Mouse (Mus musculus): ENCODE results near the gene Gria3. TPM values are rescaled to one million over a fixed set of nuclear protein-coding genes. Genes with fewer than 3 reads are reported as not detected.

The Gria3 gene
- polyA plus RNA-seq, 1 experiment = 0.75 TPM

GRCm38 (mm10) chrX:41535886-41536285, 135.2 kb downstream of the Gria3 start:
- Histone ChIP-seq H3K4me1 (ENCODE audit: control insufficient read depth, insufficient read depth, insufficient read length) (no peaks in the 10 kb centered on the region), H3K27me3 (ENCODE audit: control insufficient read depth, insufficient read depth, low read length) (no peaks in the 10 kb centered on the region), H3K4me3 (ENCODE audit: extremely low read depth, insufficient read depth, insufficient read length) (no peak overlapping the region), H3K27ac (ENCODE audit: insufficient read depth, low read length) (no peak overlapping the region), H3K36me3 (ENCODE audit: control insufficient read depth, insufficient read depth, low read length) (no peaks in the 10 kb centered on the region)
- TF ChIP-seq POLR2A (IDR thresholded peaks at IDR 0.05; ENCODE audit: low read depth, low read length) (no peak), CTCF (IDR thresholded peaks at IDR 0.05; ENCODE audit: extremely low read depth, insufficient read depth, insufficient read length, insufficient replicate concordance) (no peak)
- DNase-seq (ENCODE audit: low read depth in 1 of 2, low spot score in 2 of 2) = no peak
- 82% methylated on average over 2 of the region's 2 CpGs for WGBS

DNA sequence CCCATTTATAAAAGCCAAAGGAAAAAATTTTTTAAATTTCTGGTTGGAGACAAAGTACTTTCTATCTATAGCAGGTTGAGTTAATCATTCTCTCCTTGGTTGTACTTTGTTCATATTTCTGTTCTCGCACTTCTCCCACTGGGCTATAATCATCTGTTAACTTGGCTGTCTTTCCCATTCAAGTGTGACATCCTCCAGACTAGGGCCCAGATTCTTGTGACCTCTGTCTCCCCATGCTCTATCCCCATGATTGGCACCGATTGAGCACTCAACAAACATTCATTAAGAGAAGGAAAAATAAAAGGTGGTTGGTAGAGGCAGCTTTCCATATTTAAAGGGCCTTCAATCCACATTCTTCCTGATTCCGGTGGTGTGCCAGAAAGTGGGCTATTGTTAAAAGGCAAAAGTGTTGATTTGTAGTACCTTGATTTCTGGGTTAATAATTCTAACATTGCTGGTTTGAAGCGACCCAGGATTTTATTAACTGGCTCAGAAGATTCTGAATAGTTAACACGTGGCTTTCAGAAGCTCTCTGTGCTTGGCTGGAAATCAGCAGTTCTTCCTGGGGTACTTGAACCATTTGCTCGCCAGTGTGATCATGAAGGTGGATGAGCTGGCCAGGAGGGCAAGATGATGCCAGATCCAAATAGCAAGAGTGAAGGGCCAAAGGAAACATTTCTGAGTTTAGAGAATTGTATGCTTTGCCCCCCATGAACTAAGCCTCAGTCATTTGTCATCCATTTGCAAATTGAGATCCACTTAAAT, 161.8 kb downstream of the Gria3 start:
- TF ChIP-seq CTCF (IDR thresholded peaks at IDR 0.05; ENCODE audit: extremely low read depth, insufficient read depth, insufficient read length, insufficient replicate concordance) (no peak), POLR2A (IDR thresholded peaks at IDR 0.05; ENCODE audit: low read depth, low read length) (no peak)
- Histone ChIP-seq H3K4me3 (ENCODE audit: extremely low read depth, insufficient read depth, insufficient read length) (no peak overlapping the region), H3K27me3 (ENCODE audit: control insufficient read depth, insufficient read depth, low read length) (no peaks in the 10 kb centered on the region), H3K27ac (ENCODE audit: insufficient read depth, low read length) (no peak overlapping the region), H3K36me3 (ENCODE audit: control insufficient read depth, insufficient read depth, low read length) (no peaks in the 10 kb centered on the region), H3K4me1 (ENCODE audit: control insufficient read depth, insufficient read depth, insufficient read length) (no peaks in the 10 kb centered on the region)
- WGBS = 80% methylated on average over 6 of the region's 6 CpGs
- DNase-seq (ENCODE audit: low read depth in 1 of 2, low spot score in 2 of 2) = no peak

DNA sequence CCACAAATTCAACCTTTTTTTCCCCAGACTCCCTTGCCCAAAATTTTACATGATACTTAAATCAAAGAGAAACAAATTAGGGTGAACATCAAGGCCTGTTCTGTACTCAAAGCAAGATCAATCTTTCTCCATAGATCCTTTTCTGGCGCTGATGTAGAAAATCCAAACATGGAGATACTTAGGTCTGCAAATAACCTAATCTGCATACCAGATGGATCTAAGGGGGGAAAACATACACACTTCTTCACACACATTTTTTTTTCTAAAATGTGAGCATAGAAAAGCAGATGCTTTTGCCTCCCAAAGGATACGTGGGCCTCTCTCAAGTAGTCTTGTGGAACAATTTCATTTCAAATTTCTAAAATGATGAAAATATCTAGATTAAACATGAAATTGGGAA, 164.2 kb downstream of the Gria3 start:
- H3K4me1 ChIP-seq (ENCODE audit: control insufficient read depth, insufficient read depth, insufficient read length) = no peaks in the 10 kb centered on the region
- no peaks in the 10 kb centered on the region for H3K36me3 ChIP-seq (ENCODE audit: control insufficient read depth, insufficient read depth, low read length)
- no peak overlapping the region for H3K4me3 ChIP-seq (ENCODE audit: extremely low read depth, insufficient read depth, insufficient read length)
- H3K27me3 ChIP-seq (ENCODE audit: control insufficient read depth, insufficient read depth, low read length) = no peaks in the 10 kb centered on the region
- DNase-seq (ENCODE audit: low read depth in 1 of 2, low spot score in 2 of 2) = no peak
- 84% methylated on average over 2 of the region's 2 CpGs for WGBS
- TF ChIP-seq CTCF (IDR thresholded peaks at IDR 0.05; ENCODE audit: extremely low read depth, insufficient read depth, insufficient read length, insufficient replicate concordance) = no peak
- no peak for TF ChIP-seq POLR2A (IDR thresholded peaks at IDR 0.05; ENCODE audit: low read depth, low read length)
- H3K27ac ChIP-seq (ENCODE audit: insufficient read depth, low read length) = no peak overlapping the region

DNA sequence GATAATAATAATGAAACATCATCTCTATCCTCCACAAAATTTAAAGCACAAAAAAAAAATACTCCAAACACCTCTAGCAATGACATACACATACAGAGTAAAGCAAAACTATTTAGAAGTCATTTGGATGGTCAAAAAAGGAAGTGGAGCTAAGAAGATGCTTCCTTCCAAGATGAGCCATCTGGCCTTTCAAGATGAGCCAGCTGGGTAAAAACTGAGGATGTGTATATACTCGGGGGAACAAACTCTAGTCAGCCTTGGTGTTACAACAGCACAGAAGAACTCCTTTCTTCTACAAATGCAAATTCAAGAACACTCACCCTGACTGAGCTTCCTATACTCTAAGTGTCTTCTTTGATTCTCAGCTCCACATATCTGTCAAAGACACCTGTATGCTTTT, 172.4 kb downstream of the Gria3 start:
- no peak for TF ChIP-seq CTCF (IDR thresholded peaks at IDR 0.05; ENCODE audit: extremely low read depth, insufficient read depth, insufficient read length, insufficient replicate concordance)
- Histone ChIP-seq H3K27ac (ENCODE audit: insufficient read depth, low read length) (no peak overlapping the region), H3K4me1 (ENCODE audit: control insufficient read depth, insufficient read depth, insufficient read length) (no peaks in the 10 kb centered on the region; the same call in 1 of the 2 replicates), H3K36me3 (ENCODE audit: control insufficient read depth, insufficient read depth, low read length) (no peaks in the 10 kb centered on the region), H3K4me3 (ENCODE audit: extremely low read depth, insufficient read depth, insufficient read length) (no peak overlapping the region), H3K27me3 (ENCODE audit: control insufficient read depth, insufficient read depth, low read length) (no peaks in the 10 kb centered on the region)
- DNase-seq (ENCODE audit: low read depth in 1 of 2, low spot score in 2 of 2) = no peak
- WGBS = 46% methylated on average over 1 of the region's 1 CpGs

GRCm38 (mm10) chrX:41578797-41579196, 178.1 kb downstream of the Gria3 start:
- no peak overlapping the region for H3K27ac ChIP-seq (ENCODE audit: insufficient read depth, low read length)
- no peaks in the 10 kb centered on the region for H3K36me3 ChIP-seq (ENCODE audit: control insufficient read depth, insufficient read depth, low read length)
- no peak overlapping the region for H3K4me3 ChIP-seq (ENCODE audit: extremely low read depth, insufficient read depth, insufficient read length)
- 78% methylated on average over 5 of the region's 5 CpGs for WGBS
- no peaks in the 10 kb centered on the region for H3K27me3 ChIP-seq (ENCODE audit: control insufficient read depth, insufficient read depth, low read length)
- TF ChIP-seq CTCF (IDR thresholded peaks at IDR 0.05; ENCODE audit: extremely low read depth, insufficient read depth, insufficient read length, insufficient replicate concordance) = no peak
- no peak for TF ChIP-seq POLR2A (IDR thresholded peaks at IDR 0.05; ENCODE audit: low read depth, low read length)
- no peak for DNase-seq (ENCODE audit: low read depth in 1 of 2, low spot score in 2 of 2)
- H3K4me1 ChIP-seq (ENCODE audit: control insufficient read depth, insufficient read depth, insufficient read length) = no peaks in the 10 kb centered on the region; the same call in 1 of the 2 replicates

DNA sequence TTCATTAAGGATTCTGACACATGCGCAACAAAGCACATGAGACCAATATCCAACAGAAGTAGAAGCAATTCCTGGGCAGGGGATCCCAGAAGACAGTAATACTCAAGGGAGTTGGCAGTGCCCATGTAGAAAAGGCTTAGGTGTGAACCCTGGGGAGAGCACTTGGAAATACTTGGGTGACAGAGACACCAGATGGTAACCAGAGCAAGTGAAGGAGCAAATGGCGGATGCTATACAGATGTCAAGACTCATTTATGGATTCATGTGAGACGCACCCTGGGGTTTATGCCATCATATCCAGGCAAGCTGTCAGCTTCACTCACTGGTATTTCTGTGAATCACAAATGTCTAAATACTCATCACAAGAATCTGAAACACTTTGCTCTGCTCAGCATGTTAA, 187.0 kb downstream of the Gria3 start:
- H3K4me1 ChIP-seq (ENCODE audit: control insufficient read depth, insufficient read depth, insufficient read length) = no peaks in the 10 kb centered on the region
- H3K36me3 ChIP-seq (ENCODE audit: control insufficient read depth, insufficient read depth, low read length) = no peaks in the 10 kb centered on the region
- H3K4me3 ChIP-seq (ENCODE audit: extremely low read depth, insufficient read depth, insufficient read length) = no peak overlapping the region
- TF ChIP-seq POLR2A (IDR thresholded peaks at IDR 0.05; ENCODE audit: low read depth, low read length) (no peak), CTCF (IDR thresholded peaks at IDR 0.05; ENCODE audit: extremely low read depth, insufficient read depth, insufficient read length, insufficient replicate concordance) (no peak)
- H3K27ac ChIP-seq (ENCODE audit: insufficient read depth, low read length) = no peak overlapping the region
- WGBS = 94% methylated on average over 3 of the region's 3 CpGs
- H3K27me3 ChIP-seq (ENCODE audit: control insufficient read depth, insufficient read depth, low read length) = no peaks in the 10 kb centered on the region
- no peak for DNase-seq (ENCODE audit: low read depth in 1 of 2, low spot score in 2 of 2)

- Histone ChIP-seq H3K4me3 (ENCODE audit: extremely low read depth, insufficient read depth, insufficient read length) (no peak overlapping the region), H3K27ac (ENCODE audit: insufficient read depth, low read length) (no peak overlapping the region), H3K36me3 (ENCODE audit: control insufficient read depth, insufficient read depth, low read length) (no peaks in the 10 kb centered on the region), H3K27me3 (ENCODE audit: control insufficient read depth, insufficient read depth, low read length) (no peaks in the 10 kb centered on the region), H3K4me1 (ENCODE audit: control insufficient read depth, insufficient read depth, insufficient read length) (no peaks in the 10 kb centered on the region)
- no peak for TF ChIP-seq POLR2A (IDR thresholded peaks at IDR 0.05; ENCODE audit: low read depth, low read length)
- no peak for TF ChIP-seq CTCF (IDR thresholded peaks at IDR 0.05; ENCODE audit: extremely low read depth, insufficient read depth, insufficient read length, insufficient replicate concordance)
- 86% methylated on average over 1 of the region's 1 CpGs for WGBS
- DNase-seq (ENCODE audit: low read depth in 1 of 2, low spot score in 2 of 2) = no peak
These were observed 206.5 kb downstream of the Gria3 start for GRCm38 (mm10) chrX:41607181-41607580.

All from spleen, adult 2 months (tissue).